Mouse (Mus musculus): ENCODE measurements around the gene Rasal1.
A peak's percentile ranks its signal among the peaks of the same experiment; 100 is the strongest.

Gene Rasal1

DNA sequence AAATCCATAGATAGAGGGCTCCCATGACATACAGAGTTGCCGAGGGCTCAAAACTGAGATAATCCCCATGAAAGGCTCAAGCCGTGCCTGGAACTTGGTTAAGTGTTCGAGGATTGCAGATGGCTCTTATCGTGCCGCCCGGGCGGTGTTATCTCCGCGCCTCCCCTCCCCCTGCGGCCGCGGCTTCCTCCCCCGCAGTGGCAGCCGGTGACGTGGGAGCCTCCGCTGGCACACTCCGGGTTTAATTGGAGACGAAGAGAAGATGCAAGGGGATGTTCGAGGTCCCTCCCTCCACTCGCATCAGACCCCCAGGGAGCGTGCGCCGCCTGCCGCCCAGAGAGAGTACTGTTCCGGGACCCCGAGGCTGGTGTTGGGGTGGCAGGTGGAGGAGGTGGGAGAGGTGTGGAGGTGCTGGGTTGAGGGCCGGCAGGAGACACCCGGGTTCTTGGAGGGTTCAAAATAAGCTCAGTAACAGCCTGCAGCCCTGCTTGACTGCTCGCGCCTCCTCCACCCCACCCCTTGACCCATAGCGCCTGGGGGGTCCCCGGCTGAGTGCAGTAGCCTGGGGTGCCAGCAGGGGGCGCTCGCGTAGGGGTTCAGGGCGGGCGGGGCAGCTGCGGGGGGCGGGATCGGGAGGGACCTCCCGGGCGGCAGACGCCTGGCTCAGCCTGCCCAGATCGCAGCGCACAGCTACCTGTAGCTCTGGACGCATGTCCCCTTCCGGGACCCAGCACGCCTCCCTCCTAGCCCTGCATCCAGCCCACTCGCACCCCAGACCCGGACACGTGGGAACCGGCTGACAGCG lies at the start of gene Rasal1:
Gene Rasal1, plus strand, starts transcription at position 244 of the 805 bp plus-strand sequence.
- peak; percentile 45 for DNase-seq (ENCODE audit: low spot score)

- DNase-seq (ENCODE audit: low spot score), result no peak
Observed at GRCm38 (mm10) chr5:120599625-120600024, 49.0 kb upstream of the Rasal1 start.

GRCm38 (mm10) chr5:120600946-120601668 lies 47.5 kb upstream of the Rasal1 start:
- DNase-seq (ENCODE audit: low spot score), result no peak

- no peak for DNase-seq (ENCODE audit: low spot score)
Observed at GRCm38 (mm10) chr5:120602210-120602609, 46.4 kb upstream of the Rasal1 start.

- no peak for DNase-seq (ENCODE audit: low spot score)
Observed at GRCm38 (mm10) chr5:120603515-120603914, 45.1 kb upstream of the Rasal1 start.

- peak; percentile 82 for DNase-seq (ENCODE audit: low spot score)
Observed at GRCm38 (mm10) chr5:120604839-120605238, 43.8 kb upstream of the Rasal1 start.

DNA sequence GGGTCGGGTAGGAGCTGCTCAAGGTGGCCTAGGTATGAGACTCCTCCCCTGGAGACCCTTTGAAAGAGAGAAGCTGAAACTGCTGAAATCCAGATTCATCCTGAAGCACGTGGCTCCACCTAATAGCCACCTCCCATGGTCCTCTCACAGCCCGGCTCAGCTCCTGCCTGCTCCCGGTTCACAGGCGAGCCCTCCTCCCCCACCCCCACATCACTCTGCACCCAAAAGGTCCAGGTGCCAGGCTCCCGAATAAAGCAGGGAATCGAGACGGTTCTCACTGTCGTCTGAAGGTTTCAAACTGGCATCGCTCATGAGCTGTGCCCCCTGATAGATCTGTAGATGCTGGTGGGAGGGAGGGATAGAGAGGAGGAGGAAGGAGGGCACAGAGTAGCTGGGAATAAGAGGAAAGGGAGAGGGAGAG lies 43.4 kb upstream of the Rasal1 start:
- DNase-seq (ENCODE audit: low spot score), result no peak

GRCm38 (mm10) chr5:120605688-120606087 lies 42.9 kb upstream of the Rasal1 start:
- DNase-seq (ENCODE audit: low spot score), result peak; percentile 88

- no peak for DNase-seq (ENCODE audit: low spot score)
Observed at GRCm38 (mm10) chr5:120606590-120607200, 41.9 kb upstream of the Rasal1 start.

DNA sequence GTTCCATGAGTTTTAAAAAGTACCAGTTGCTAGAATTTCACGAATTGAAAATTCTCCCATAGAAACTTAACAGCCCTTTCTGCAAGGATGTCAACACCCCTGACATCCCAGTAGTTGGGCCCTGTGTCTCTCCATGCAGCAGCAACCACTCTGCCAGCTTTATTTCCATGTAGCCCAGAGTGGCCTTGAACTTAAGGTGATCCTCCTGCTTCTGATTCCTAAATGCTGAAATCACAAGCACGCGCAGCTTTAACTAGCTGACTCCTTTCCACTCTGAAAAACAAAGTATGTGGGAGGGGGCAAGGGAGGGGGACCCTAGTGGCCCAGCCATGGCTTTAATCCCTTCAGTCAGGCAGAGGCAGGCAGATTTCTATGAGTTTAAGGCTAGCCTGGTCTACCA lies 41.3 kb upstream of the Rasal1 start:
- no peak for DNase-seq (ENCODE audit: low spot score)

DNA sequence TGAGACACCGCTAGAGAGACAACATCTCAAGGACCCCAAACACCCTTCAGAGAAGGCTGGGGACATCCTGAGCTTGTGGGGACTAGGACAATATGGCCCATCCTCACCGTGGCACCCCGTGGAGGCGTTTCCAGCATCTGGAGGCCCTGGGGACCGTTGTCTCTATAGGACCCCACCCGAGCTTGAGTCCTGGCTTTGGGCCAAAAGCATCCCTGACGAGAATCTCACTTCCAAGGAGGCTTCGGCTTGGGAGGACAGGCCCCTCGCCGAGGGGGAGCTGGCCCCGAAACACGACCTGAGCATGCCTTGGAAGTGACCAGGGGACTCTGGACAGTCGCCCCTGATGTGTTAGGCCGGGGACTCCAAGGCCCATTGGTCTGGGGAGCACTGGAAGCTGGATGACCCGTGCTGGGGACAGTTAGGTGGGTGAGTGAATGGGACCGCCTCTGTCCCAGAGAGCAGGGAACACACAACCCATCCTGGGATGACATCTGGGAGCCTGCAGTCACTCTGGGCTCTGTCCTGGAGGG lies 39.3 kb upstream of the Rasal1 start:
- DNase-seq (ENCODE audit: low spot score), result no peak

- DNase-seq (ENCODE audit: low spot score), result no peak
Observed at GRCm38 (mm10) chr5:120610906-120611305, 37.7 kb upstream of the Rasal1 start.

DNA sequence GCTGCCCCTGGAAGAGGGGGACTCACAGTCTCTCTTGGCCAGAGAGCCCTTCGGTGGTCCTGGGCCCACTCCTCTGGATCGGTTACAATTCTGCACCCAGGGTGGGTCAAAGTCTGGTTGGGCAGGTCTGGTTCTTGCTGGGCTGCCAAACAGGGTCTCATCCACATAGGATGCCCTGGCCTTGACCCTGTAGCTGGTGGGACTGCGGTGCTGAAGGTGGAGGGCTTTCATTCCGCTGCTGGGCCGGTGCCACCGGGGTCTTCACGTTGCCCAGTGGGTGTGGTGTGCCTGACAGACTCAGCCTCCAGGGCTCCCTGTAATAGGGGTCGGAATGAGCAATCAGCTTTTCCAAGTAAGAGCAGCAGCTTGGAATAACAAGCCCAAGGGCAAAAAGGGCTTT lies 37.2 kb upstream of the Rasal1 start:
- no peak for DNase-seq (ENCODE audit: low spot score)

- DNase-seq (ENCODE audit: low spot score), result peak; percentile 94
Observed at GRCm38 (mm10) chr5:120612442-120612821, 36.2 kb upstream of the Rasal1 start, which contains the start of the genes Rita1 and Ddx54. Gene Rita1 (minus strand): TSS chr5:120612589. Gene Ddx54 (plus strand): TSS chr5:120612739.

- DNase-seq (ENCODE audit: low spot score), result peak; percentile 98
Observed at GRCm38 (mm10) chr5:120612822-120613604, 35.6 kb upstream of the Rasal1 start.

GRCm38 (mm10) chr5:120615903-120616302 lies 32.7 kb upstream of the Rasal1 start:
- DNase-seq (ENCODE audit: low spot score), result no peak

- no peak for DNase-seq (ENCODE audit: low spot score)
Observed at GRCm38 (mm10) chr5:120618778-120619177, 29.8 kb upstream of the Rasal1 start.

- DNase-seq (ENCODE audit: low spot score), result no peak
Observed at GRCm38 (mm10) chr5:120619201-120619600, 29.4 kb upstream of the Rasal1 start.

- DNase-seq (ENCODE audit: low spot score), result peak; percentile 79
Observed at GRCm38 (mm10) chr5:120620375-120621077, 28.1 kb upstream of the Rasal1 start.

DNA sequence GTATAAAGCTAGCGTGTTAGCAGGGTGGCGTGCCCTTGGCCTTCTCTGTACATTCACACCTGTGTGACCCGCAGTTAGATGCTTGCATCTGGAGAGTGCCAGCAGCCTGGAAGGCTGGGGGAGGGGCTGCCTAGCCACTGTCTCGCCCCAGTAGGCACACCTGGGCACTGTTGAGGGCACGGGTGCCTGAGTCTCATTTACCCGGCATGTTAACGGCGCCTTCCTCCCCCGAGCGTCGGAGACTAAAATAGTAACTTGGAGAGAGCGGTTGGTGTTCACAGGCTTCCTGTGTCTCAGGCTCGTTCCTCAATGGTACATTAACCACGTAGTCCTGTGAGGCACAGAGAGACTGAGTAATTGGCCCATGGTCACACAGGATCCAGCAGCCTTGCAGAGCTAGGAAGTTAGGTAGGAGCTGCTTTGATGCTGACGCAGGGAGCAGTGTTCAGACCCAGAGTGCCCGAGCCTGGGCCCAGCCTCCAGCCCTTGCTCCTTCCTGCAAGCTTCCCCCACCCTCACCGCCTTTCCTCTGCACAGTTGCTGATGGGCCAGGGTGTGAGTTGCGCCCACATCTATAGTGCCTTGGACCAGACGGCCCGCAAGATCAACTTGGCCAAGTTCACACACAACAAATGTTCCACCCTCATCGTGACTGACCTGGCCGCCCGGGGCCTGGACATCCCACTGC lies 27.4 kb upstream of the Rasal1 start:
- no peak for DNase-seq (ENCODE audit: low spot score)

- DNase-seq (ENCODE audit: low spot score), result no peak
Observed at GRCm38 (mm10) chr5:120621846-120622197, 26.8 kb upstream of the Rasal1 start.

Data from ovary, postnatal 14 days (tissue).